Mouse (Mus musculus) yolk sac, embryonic 10.5 days (tissue): Measurements from ENCODE around the gene Uhmk1.

Experiments used
- DNase-seq: peaks from one replicate; pipeline ENCODE4 v3.0.0-alpha.2; 2017; ENCODE audit warnings: low spot score

The Uhmk1 gene

DNA sequence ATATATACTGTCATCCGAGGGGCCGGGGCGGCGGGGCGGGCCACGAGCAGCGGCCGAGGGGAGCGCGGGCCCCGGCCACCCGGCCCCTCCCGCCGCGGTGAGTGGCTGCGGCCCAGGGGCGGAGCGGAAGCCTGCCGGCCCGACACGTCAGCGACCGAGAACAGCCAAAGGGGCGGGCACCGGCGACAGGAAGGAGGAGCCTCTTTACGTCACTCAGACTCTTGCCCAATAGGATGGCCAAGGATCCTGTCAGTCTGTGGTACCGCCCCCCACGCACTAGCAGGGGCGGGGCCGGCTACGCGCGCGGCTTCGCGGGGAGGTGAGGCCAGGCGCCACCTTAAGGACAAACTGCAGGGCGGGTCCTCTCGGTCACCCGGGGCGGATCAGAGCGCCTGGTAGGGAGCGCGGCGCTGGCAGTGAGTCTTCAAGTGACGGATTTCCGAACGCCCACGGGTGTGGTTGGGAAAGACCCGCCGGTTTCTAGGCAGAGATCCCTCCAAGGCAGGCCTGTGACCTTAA lies 40.3 kb downstream of the Uhmk1 start, which contains the start of gene Uap1:
Gene Uap1 (minus strand): TSS at position 144 of the 519 bp plus-strand sequence.
- DNase-seq: peak; percentile 99

DNA sequence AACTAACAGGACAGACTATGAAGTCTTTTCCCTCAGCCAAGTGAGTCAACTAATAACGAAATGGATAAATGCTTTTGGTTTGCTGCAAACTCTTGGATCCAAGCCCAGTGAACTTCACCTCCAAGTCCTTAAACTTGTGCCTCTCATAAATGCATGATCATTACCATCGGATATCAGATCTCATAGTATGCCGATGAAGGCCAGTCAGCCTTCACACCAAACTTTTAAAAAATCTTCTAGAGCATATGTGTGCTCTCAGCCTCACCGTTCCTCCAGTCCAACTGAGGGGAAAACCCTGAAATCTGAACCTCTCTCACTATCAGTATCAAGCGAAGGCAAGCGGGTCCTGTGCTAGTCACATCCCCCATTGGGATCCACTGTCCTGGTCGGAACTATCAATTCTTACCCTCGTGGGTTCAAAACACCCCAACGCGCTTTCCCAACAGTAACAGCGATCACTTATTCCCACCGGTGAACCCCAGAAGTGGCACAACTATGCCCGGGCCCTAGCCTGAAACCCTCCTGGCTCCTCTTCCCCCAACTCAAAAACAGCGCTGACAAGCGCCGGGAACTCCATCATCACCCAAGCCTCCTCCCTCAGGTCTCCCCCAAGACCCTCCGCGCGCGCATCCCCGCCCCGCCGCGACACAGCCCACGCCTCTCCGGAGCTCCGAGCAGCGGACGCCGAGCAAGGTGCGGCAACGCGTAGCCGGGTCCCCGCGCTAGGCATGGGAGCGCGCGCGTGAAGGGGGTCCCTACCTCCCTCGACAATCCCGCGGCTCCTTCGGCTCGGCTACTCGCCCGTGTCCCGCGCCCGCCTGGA lies 41.0 kb downstream of the Uhmk1 start:
- no peak for DNase-seq

DNA sequence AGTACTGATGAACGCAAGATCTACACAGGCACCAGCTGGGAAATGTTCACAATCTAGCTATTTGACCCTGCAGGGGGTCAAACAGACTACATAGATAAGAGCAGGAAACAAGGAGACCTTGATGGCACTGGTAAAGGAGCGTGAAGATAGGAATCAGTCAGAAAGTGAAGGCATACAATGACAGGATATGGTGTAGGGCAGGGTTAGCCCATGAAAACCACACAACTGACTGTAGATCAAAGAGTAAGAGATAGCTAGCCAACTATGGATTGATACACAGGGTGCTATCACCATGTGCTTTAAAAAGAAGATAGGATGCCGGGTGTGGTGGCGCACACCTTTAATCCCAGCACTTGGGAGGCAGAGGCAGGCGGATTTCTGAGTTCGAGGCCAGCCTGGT lies 47.4 kb downstream of the Uhmk1 start:
- DNase-seq: no peak

DNA sequence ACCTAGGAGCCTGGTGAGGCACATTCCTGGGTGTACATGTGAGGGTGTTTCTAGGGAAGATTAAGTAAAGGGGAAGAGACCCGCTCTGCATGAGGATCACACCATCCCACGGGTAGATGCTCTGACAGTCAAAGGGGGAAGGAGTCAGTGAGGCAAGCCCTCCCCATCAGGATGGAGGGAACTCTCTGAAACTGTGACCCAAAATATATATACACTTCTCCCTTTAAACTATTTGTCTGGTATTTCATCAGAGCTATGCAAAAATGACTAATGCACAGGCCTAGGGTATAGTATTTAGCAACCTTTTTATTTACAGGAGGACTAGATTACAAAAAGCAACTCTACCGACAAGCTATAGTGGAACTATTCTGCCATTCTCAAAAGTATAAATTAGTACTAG lies 50.3 kb downstream of the Uhmk1 start:
- no peak for DNase-seq

DNA sequence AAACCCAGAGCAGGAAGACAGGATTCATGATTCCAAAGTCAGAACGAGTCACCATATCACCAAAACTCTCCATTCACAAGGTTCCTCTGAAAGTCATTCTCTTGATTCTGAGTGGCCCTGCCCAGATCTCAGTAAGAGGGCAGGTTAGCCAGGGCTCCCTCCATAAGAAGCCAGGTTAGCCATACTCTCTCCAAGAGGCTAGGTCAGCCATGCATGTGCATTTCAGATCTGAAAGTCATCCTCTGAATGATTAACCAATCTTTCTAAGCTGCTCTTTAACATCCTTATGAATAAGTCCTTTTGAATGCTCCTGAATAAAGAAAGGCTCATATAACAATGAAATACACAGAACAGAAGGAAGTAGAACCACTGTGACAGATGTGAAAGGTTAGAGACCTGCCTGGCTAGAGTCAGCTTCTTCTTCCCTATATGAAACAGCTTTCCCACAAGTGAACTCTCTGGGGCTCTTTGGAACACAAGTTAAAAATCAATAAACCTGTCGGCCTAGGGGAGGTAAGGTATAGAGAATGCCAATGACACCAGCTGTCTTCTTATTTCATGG lies 51.1 kb downstream of the Uhmk1 start:
- no peak for DNase-seq

DNA sequence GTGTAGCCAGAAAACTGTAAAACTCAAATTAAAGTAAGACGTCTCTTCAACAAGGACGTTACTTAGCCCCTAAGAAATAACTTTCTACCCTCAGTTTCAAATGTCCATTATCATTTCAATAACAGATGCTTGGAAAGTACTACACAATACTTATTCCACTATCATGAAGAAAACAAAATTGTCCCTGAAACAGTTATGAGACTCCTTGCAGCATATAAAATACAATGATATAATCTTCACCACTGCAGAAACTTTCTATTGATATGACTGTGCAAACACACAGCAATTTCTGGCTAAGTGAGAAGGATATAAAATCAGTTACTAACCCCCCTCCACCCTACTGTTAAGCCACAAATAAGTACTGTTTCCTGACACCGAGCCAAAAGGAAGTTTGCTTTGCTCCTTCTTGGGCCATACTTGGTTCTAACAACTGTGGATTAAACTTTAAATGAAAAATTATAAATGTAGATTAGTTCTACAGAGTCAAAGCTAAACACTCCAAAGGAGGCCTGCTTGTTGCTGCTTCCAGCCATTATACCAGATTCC lies 51.7 kb downstream of the Uhmk1 start:
- no peak for DNase-seq

DNA sequence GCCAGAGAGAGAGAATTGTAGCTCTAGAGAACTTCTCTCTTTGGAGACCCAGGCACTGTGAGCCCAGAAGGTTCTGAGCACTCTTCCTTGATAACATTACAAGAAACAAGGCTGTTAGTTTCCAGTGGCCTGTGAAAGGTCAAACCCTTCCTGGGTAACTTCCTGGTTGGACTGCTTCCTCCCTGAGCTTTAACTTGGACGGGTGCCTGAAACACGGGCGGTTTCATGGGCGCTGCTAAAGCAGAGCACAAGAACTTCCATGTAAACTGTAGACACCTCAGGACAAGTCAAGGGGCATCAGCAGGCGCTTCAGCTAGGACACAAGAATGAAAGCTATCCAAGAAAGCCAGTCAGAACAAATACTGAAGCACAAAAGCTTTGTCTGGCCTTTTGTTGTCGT lies 53.3 kb downstream of the Uhmk1 start:
- DNase-seq: no peak

DNA sequence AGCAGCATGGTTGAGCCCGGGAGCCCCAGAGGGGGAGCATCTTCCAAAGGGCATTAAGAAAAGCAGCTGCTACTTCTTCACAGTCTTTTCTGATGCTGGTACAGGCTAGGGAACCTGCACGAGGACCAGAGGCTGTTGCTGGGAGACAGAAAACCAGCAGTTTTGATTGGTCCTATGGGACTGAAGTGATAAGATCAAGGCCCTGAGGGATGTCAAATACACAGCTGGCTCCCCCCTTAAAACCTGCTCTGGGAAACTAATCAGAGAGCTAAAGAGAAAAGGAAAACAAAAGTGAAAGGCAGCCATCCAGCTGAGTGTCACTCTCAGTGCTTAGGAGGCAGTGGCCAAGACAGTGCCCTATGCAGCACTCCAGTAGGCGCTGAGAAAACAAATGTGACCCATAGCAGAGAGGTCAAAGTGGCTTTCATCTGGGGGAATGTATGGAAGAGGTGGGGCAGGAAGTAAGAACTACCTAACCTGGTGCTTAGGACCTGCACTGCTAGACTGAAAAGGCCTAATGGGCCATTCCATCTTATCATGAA lies 54.7 kb downstream of the Uhmk1 start:
- DNase-seq: no peak

DNA sequence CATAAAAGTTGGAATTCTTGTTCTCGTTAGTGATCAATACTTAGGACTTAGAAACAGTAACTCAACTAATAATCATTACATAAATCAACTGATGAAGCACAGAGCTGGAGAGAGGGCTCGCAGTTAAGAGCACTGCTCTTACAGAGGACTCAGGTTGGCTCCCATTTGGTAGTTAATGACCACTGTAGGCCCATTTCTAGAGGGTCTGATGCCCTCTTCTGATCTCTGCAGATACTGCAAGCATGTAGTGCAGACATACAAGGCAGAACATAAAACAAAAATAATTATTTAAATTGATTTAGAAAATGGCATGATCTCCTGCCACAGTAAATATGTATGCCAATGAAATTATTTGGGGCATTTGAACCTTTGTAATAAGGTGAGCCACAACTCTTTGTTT lies 55.5 kb downstream of the Uhmk1 start:
- DNase-seq: no peak

DNA sequence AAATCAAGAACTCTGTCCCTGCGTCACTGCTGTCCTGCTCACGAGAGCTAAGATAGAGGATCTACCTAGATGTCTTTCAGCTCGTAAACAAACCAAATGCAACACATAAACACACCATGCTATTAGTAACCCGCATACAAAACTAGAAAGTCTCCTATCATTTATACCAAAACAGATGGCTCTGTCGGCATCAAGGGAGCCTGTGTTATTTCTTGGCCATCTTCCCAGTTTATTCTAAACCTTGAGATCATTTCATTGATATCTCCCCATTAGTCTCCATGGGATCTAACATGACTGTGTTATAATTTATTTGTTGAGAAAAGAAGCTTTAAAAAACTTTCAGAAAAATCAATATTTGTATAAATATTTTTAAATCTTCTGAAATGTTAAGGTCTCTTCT lies 59.4 kb downstream of the Uhmk1 start:
- DNase-seq: no peak

DNA sequence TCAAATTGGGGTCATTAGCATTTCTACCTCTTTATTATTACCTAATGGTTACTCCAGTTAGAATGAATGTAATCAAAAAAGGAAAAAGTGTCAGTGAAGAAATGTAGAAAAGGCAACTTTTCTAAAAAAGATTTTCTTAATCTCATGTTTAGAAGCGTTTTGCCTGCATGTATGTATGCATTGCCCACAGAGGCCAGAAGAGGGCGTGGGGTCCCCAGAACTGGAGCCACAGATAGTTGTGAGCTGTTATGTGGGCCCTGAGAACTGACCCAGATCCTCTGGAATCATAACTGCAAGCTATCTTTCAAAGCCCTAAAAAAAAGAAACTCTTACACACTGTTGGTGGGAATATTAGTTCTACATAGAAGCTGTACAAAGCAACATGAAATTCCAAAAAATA lies 59.9 kb downstream of the Uhmk1 start:
- DNase-seq: no peak

DNA sequence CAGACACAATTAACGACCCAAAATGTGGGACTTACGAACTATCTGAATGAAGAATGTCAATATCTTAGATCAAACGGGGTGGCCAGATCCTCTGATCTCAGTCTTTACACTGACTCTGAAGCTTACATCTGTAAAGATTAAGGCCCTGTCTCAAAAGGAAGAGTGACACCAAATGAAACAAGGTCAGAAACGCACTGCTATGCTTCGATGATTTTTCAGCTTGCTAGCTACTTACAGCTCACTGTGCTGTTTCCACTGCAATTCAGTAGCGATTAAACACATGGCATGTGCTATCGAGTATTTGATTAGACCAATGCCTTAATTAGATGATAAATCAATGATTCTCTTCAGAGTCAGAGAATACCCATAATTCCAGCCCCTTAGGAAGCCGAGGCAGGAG lies 61.2 kb downstream of the Uhmk1 start:
- no peak for DNase-seq

DNA sequence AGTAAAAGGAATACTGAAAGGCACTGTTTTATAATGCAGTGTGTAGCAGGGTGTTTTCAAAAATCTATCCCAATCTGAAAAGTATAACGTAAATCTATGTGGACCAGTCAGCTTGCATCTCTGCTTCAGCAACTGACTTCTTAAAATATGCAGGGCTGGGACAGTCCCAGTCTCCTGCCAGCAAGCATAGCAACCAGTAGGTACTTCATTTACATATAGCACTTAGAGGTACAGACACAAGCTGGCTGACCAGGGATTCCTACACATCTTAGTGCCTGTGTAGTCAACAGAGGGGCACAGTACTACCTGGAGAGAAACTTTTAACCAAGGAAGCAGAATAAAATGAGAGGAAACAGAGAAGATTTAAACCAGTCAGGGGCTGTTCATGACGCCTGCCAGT lies 62.6 kb downstream of the Uhmk1 start:
- DNase-seq: no peak

DNA sequence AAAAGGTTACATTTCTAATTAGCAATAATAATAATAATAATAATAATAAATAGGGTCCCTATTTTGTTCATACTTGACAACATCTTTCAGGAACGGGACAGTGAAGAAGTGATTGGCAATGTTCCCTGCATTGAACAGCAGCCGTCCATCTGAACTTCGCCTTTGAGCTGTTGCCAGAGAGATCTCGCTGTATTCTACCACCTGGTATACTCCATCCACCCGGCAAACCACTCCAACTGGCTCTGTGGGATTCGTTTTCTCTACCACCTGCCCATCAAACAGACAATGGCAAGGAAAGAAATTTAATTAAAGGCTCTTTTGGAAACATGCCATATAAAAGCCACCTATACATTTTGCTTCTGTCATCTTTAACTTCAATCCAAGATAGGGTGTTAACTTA lies 64.3 kb downstream of the Uhmk1 start:
- DNase-seq: no peak

DNA sequence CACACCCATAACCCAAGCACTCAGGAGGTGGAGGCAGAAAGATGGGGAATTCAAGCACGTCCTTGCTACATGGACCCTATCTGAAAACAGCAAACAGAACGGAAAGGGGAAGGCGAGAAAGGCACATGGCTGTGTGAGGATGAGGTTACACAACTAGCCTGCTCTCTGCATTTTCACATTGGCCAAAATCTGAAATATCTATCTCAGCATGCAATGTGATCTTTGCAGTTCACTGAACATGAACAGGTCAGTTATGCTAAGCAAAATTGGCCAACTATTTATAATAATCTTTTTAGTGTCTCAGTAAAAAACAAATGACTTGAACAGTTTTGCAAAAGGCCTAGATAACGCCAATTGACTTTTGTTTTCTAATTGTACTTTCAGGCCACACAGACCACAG lies 65.4 kb downstream of the Uhmk1 start:
- no peak for DNase-seq

DNA sequence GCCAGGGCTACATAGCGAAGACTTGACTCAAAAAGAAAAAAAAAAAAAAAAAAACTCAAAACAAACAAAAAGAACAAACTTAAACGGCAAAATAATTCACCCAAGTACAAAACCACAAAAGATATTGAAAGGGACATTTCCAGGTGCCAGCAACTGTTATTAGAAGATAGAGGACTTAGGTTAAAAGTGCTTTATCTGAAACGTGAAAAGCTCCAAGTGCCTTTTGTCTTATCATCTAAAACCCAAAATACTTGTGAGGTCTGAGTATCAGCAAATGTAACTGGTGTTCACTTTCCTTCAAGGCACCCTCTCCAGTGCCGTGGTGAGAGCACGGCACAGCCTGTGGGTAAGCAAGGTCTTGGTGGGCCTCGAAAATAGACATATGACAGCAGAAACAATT lies 66.7 kb downstream of the Uhmk1 start:
- no peak for DNase-seq

DNA sequence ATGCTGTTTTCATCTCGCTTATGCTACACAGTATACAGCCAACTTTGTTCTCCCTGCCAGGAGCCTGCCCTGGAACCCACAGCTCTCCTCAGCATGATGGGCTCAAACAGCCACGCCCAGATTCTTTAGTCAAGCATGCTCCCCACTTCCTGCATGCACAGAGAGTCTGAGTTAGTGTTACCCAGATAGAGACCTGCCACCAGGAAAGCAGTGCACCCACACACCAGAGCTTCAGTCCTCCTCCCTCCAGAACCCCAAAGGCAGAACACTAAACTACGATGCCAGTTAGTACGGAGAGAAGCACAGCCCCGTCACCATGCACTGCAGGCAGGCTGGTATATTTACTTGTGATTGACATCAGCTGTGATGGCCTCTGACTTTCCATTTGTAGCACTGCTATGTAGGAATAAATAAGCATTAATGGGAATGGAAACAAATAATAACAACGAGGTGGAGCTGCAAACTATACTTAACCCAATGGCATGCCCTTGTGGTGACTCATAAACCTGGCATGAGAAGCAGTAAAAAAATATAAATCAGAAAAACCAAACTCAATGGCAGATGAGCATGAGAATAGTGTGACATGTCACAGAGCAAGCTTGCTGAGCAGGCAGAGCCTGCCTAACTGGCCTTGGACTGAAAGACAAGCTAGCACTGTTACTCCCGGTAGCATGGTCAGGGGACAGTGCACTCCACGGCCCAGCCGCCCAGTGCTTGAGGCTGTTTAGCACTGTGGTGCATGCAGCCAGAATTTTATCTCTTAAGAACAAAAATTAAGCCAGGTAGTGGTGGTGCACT lies 67.3 kb downstream of the Uhmk1 start:
- no peak for DNase-seq

DNA sequence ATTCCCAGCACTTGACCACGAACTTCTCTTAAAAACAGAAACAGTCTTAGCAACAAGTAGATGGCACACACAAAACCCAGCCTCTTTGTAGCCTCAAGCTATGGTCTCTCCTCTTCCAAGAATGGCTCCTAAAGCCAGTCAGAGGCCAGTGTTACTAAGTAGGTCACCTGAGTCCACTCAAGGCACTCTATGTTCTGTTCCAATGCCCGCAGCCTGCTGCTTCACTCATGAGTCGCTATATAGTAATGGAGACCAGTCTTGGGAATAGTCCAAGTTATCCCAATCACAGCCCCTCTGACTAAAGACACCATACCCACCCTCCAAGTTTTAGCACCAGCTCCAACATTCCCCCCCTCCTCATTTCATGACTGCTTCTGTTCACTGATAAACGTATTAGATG lies 69.6 kb downstream of the Uhmk1 start:
- no peak for DNase-seq
